Mouse (Mus musculus): ENCODE data around the gene Esrrb. TPM values are rescaled to one million over a fixed set of nuclear protein-coding genes. Genes with fewer than 3 reads are reported as not detected.
A peak's percentile ranks its signal among the peaks of the same experiment; 100 is the strongest.

Gene Esrrb
- total and polyA plus RNA-seq, 3 experiments: 14.3 to 33.8 (median 21.9) TPM

GRCm38 (mm10) chr12:86558889-86559288 lies 198.0 kb downstream of the Esrrb start:
- TF ChIP-seq CTCF (IDR thresholded peaks at IDR 0.05) (peak; percentile 24; the same call in 1 of the 2 replicates), POLR2A (IDR thresholded peaks at IDR 0.05; ENCODE audit: insufficient read depth, low read depth, low read length) (no peak)
- Histone ChIP-seq H3K4me3 (no peak overlapping the region), H3K27ac (no peak overlapping the region), H3K9ac (ENCODE audit: low read depth, low read length) (no peak overlapping the region), H3K36me3 (ENCODE audit: control insufficient read depth, insufficient read depth, low read length) (no peaks in the 10 kb centered on the region), H3K4me1 (ENCODE audit: control insufficient read depth, insufficient read depth, low read length) (no peaks in the 10 kb centered on the region; the same call in 1 of the 2 replicates), H3K27me3 (ENCODE audit: control insufficient read depth, insufficient read depth, low read length) (no peaks in the 10 kb centered on the region), H3K79me2 (replicated peaks; ENCODE audit: control insufficient read depth, insufficient read depth, low read length) (no peaks in the 10 kb centered on the region)
- 91% methylated on average over 9 of the region's 9 CpGs for WGBS
- intact Hi-C loops (cut with DNase I): no loop called here
- no peak for DNase-seq

- no peak for TF ChIP-seq POLR2A (IDR thresholded peaks at IDR 0.05; ENCODE audit: insufficient read depth, low read depth, low read length)
- TF ChIP-seq EP300 (IDR thresholded peaks at IDR 0.05; ENCODE audit: insufficient read depth, low read depth, low read length): no peak
- no peak for TF ChIP-seq CTCF (IDR thresholded peaks at IDR 0.05)
- no peak overlapping the region for H3K27ac ChIP-seq
- H3K27me3 ChIP-seq (ENCODE audit: control insufficient read depth, insufficient read depth, low read length): no peaks in the 10 kb centered on the region
- H3K79me2 ChIP-seq (replicated peaks; ENCODE audit: control insufficient read depth, insufficient read depth, low read length): no peaks in the 10 kb centered on the region
- H3K4me1 ChIP-seq (ENCODE audit: control insufficient read depth, insufficient read depth, low read length): no peaks in the 10 kb centered on the region
- intact Hi-C loops (cut with DNase I): no loop called here
- 32% methylated on average over 3 of the region's 3 CpGs for WGBS
- no peak overlapping the region for H3K4me3 ChIP-seq
- no peak overlapping the region for H3K9ac ChIP-seq (ENCODE audit: low read depth, low read length)
- no peak for DNase-seq
- H3K36me3 ChIP-seq (ENCODE audit: control insufficient read depth, insufficient read depth, low read length): no peaks in the 10 kb centered on the region
Observed at GRCm38 (mm10) chr12:86562705-86563104, 201.8 kb downstream of the Esrrb start.

- Histone ChIP-seq H3K27me3 (ENCODE audit: control insufficient read depth, insufficient read depth, low read length) (no peaks in the 10 kb centered on the region), H3K4me1 (ENCODE audit: control insufficient read depth, insufficient read depth, low read length) (no peaks in the 10 kb centered on the region), H3K9ac (ENCODE audit: low read depth, low read length) (no peak overlapping the region), H3K36me3 (ENCODE audit: control insufficient read depth, insufficient read depth, low read length) (no peaks in the 10 kb centered on the region), H3K4me3 (no peak overlapping the region), H3K79me2 (replicated peaks; ENCODE audit: control insufficient read depth, insufficient read depth, low read length) (no peaks in the 10 kb centered on the region), H3K27ac (no peak overlapping the region)
- TF ChIP-seq CTCF (IDR thresholded peaks at IDR 0.05): no peak
- no peak for TF ChIP-seq POLR2A (IDR thresholded peaks at IDR 0.05; ENCODE audit: insufficient read depth, low read depth, low read length)
- no peak for TF ChIP-seq EP300 (IDR thresholded peaks at IDR 0.05; ENCODE audit: insufficient read depth, low read depth, low read length)
- WGBS: 78% methylated on average over 5 of the region's 5 CpGs
- no peak for DNase-seq
- intact Hi-C loops (cut with DNase I): no loop called here
Observed at GRCm38 (mm10) chr12:86565996-86566395, 205.1 kb downstream of the Esrrb start.

Other genes starting within 250 kb of the Esrrb start
- gene Gpatch2l, start 119.3 kb upstream of the Esrrb start, total RNA-seq (2021): 10 to 100 TPM; 12.7 to 13.8 TPM
- 6.2 and 10.1 TPM in 2 replicates for gene Gpatch2l, start 119.3 kb upstream of the Esrrb start, polyA plus RNA-seq (2012; rRNA removed)